Mouse (Mus musculus) ES-Bruce4 (cell line): ENCODE data around the gene Phc2. TPM values are rescaled to one million over a fixed set of nuclear protein-coding genes. Genes with fewer than 3 reads are reported as not detected.

Experiments used
- H3K27ac ChIP-seq: 2 replicates; pipeline ENCODE4 v1.5.1; 2012; ENCODE audit warnings: low read length, inconsistent platforms; ENCODE audit not compliant: insufficient read depth
- H3K27me3 ChIP-seq: 2 replicates; pipeline ENCODE4 v1.6.1; 2012; ENCODE audit warnings: mild to moderate bottlenecking, low read length, inconsistent platforms; ENCODE audit not compliant: control insufficient read depth, poor library complexity, insufficient read depth, severe bottlenecking
- H3K36me3 ChIP-seq: 2 replicates; pipeline ENCODE4 v1.6.1; 2012; ENCODE audit warnings: inconsistent platforms, mild to moderate bottlenecking, low read length, moderate library complexity; ENCODE audit not compliant: control insufficient read depth, poor library complexity, insufficient read depth, severe bottlenecking
- H3K4me1 ChIP-seq: one replicate; pipeline ENCODE4 v1.8.1; 2011; ENCODE audit warnings: low read length; ENCODE audit not compliant: control insufficient read depth, insufficient read depth
- H3K4me3 ChIP-seq: 2 replicates; pipeline ENCODE4 v1.5.1; 2011; ENCODE audit warnings: low read depth, mild to moderate bottlenecking, low read length
- H3K9ac ChIP-seq: 2 replicates; pipeline ENCODE4 v1.6.1; 2012; ENCODE audit warnings: low read depth, mild to moderate bottlenecking, inconsistent platforms; ENCODE audit not compliant: poor library complexity, severe bottlenecking
- H3K9me3 ChIP-seq: replicated peaks from 2 replicates; pipeline ENCODE4 v1.6.1; 2012; ENCODE audit warnings: mild to moderate bottlenecking, low read length, inconsistent platforms; ENCODE audit not compliant: control insufficient read depth, poor library complexity, insufficient read depth, severe bottlenecking
- CTCF ChIP-seq: IDR thresholded peaks from one replicate; pipeline ENCODE4 v1.8.1; 2011; ENCODE audit warnings: low read depth, low read length
- EP300 ChIP-seq: IDR thresholded peaks from 2 replicates; pipeline ENCODE4 v1.6.1; 2011; ENCODE audit warnings: low read depth, low read length; ENCODE audit not compliant: insufficient read depth
- POLR2A ChIP-seq: IDR thresholded peaks from one replicate; pipeline ENCODE4 v1.8.1; 2011; ENCODE audit warnings: low read length; ENCODE audit not compliant: insufficient read depth
- polyA plus RNA-seq: library from polyadenylated mRNA; stranded (reverse); fragments of >200 nt; gene quantifications from 2 replicates; pipeline ENCODE4 v1.2.4, GENCODE M21; 2011; ENCODE audit warnings: low read depth; ENCODE audit not compliant: missing spikeins, insufficient read depth, insufficient read length

Gene Phc2
- polyA plus RNA-seq, 1 experiment, result 38.4 TPM

- no peaks in the 10 kb centered on the region for H3K4me1 ChIP-seq
- no peaks in the 10 kb centered on the region for H3K9me3 ChIP-seq
- H3K36me3 ChIP-seq, result peaks cover 13% of the 10 kb centered on the region
- no peak overlapping the region for H3K4me3 ChIP-seq
- no peak overlapping the region for H3K9ac ChIP-seq
- TF ChIP-seq EP300, result no peak
- no peak for TF ChIP-seq POLR2A
- no peak for TF ChIP-seq CTCF
- no peaks in the 10 kb centered on the region for H3K27me3 ChIP-seq
- H3K27ac ChIP-seq, result no peak overlapping the region
Observed at GRCm38 (mm10) chr4:128745160-128745559, 90.7 kb downstream of the Phc2 start.

- H3K27me3 ChIP-seq, result no peaks in the 10 kb centered on the region
- H3K36me3 ChIP-seq, result peaks cover 13% of the 10 kb centered on the region
- H3K4me1 ChIP-seq, result no peaks in the 10 kb centered on the region
- no peak for TF ChIP-seq EP300
- TF ChIP-seq POLR2A, result no peak
- no peak for TF ChIP-seq CTCF
- no peak overlapping the region for H3K27ac ChIP-seq
- H3K9ac ChIP-seq, result no peak overlapping the region
- no peak overlapping the region for H3K4me3 ChIP-seq
- no peaks in the 10 kb centered on the region for H3K9me3 ChIP-seq
Observed at GRCm38 (mm10) chr4:128747614-128748270, 93.2 kb downstream of the Phc2 start.

DNA sequence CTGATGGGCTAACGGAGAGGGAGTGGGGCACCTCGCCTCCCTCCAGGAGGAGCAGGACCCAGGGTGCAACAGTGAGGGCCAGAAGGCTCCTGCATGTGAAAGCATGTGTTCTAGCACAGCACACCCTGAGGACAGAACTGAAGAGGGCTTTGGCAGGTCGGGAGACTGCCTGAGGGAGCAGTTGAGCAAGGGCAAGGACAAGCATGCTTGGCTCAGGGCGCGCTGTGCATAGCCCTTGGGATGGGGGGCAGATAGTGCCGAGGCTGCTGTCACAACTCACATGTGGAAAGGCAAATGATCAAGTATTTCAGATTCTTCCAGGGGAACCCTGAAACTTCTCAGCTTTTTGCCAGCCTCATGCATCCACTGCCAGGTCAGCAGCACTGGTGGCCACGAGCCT lies 93.8 kb downstream of the Phc2 start:
- Histone ChIP-seq H3K4me1 (no peaks in the 10 kb centered on the region), H3K27ac (no peak overlapping the region), H3K36me3 (peaks cover 13% of the 10 kb centered on the region), H3K4me3 (no peak overlapping the region), H3K9ac (no peak overlapping the region), H3K9me3 (no peaks in the 10 kb centered on the region), H3K27me3 (no peaks in the 10 kb centered on the region)
- TF ChIP-seq CTCF (no peak), POLR2A (no peak), EP300 (no peak)

DNA sequence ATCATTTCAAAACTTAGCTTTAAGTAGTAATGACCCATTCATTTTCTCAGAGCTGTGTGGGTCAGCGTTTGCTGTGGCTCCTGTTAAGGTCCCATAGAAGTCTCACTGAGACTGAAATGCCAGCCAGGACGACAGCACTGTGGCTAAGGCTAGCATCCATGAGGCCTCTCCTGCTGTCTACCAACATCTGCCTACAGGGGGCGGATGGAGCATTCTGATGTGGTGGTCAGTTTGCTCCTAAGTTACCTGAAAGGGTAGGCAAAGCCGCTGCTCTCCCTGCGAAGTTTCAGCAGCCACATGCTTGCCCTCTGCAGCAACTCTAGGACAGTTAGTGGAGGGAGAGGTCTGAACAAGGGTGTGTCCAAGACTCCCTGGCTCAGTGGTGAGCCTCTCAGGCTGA lies 96.5 kb downstream of the Phc2 start:
- H3K4me1 ChIP-seq, result peaks cover 5% of the 10 kb centered on the region
- no peak overlapping the region for H3K27ac ChIP-seq
- H3K4me3 ChIP-seq, result no peak overlapping the region
- H3K27me3 ChIP-seq, result no peaks in the 10 kb centered on the region
- TF ChIP-seq POLR2A (no peak), EP300 (no peak), CTCF (peak; percentile 57)
- no peaks in the 10 kb centered on the region for H3K9me3 ChIP-seq
- no peak overlapping the region for H3K9ac ChIP-seq
- H3K36me3 ChIP-seq, result peaks cover 8% of the 10 kb centered on the region

- peaks cover 8% of the 10 kb centered on the region for H3K36me3 ChIP-seq
Observed at GRCm38 (mm10) chr4:128752031-128752757, 97.7 kb downstream of the Phc2 start.

GRCm38 (mm10) chr4:128753571-128753970 lies 99.1 kb downstream of the Phc2 start:
- TF ChIP-seq POLR2A (no peak), CTCF (no peak), EP300 (no peak)
- Histone ChIP-seq H3K9me3 (no peaks in the 10 kb centered on the region), H3K36me3 (peaks cover 3% of the 10 kb centered on the region; the same call in 1 of the 2 replicates), H3K27me3 (no peaks in the 10 kb centered on the region), H3K27ac (no peak overlapping the region), H3K9ac (no peak overlapping the region), H3K4me1 (peaks cover 5% of the 10 kb centered on the region), H3K4me3 (no peak overlapping the region)

More at GRCm38 (mm10) chr4:128752031-128752757, 97.7 kb downstream of the Phc2 start:
- TF ChIP-seq POLR2A, result no peak
- no peak for TF ChIP-seq EP300
- TF ChIP-seq CTCF, result no peak
- Histone ChIP-seq H3K27ac (no peak overlapping the region), H3K4me3 (no peak overlapping the region), H3K9me3 (no peaks in the 10 kb centered on the region), H3K4me1 (peaks cover 5% of the 10 kb centered on the region), H3K27me3 (no peaks in the 10 kb centered on the region), H3K9ac (no peak overlapping the region)
